Mouse (Mus musculus) liver, postnatal 0 days (tissue): Measurements from ENCODE around the gene Fam98a.

Experiments
- CTCF ChIP-seq: sonication (generic); IDR thresholded peaks from 2 replicates; pipeline ENCODE4 v1.5.1; 2016; ENCODE audit warnings: antibody characterized with exemption, low read depth
- EP300 ChIP-seq: IDR thresholded peaks from 2 replicates; pipeline ENCODE4 v1.6.1; 2016; ENCODE audit warnings: antibody characterized with exemption, low read depth, mild to moderate bottlenecking

DNA sequence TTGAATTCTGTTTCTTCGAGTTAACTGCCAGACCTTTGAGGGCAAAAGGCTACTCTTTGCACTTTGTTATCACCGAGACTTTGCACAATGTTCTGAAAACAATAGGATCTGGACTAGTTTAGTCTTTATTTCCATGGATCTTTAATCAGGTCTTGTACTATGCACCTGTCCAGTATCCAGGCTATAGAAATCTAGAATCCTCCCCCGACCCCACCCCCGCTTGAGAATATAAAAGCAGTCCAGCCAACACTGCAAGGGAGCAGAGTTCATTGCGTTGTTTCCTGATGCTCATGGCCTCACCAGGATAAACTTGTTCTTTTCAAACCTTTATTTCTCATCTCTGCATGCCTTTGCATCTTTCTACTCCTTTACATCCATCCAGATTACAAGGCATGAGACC, 42.5 kb downstream of the Fam98a start:
- no peak for TF ChIP-seq CTCF
- TF ChIP-seq EP300: no peak
